8 mouse cellular contexts compared by ENCODE assay signal in the genomic region with DNA sequence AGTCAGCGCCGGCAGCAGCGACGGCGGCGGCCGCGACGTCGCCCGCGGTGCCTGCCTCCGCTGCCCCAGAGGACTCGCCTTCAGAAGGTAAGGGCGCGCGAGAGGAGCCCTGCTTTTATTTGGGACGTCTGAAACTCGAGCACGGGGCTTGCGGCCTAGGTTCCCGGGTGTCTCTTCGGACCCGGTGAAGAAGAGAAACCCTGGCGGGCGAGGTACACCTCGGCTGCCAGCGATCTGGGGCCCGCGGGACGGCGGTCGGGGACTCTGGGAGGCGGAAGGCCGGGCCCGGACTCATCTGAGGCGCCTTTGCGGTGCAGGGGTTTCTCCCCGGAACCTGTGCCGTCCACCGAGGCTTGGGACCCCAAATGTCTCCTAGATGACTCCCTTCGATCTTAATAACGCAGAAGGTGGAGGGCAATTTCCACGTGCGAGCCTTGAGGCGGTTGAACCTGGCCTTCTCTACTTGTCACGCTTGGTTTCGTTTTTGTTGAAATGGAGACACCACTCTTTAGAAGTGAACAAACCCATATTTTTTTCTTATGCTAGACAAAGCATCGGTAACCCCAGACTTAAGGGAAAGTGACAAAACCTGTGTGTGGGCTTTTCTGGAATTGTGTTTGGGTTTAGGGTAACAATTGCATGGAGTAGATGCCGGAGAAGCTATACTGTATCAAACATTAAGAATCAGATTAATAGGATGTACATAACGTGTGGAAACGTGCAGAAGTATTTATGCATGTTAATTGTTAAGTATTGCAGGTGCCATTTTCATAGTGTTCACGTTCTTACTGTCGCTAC. TPM values are rescaled to one million over a fixed set of nuclear protein-coding genes. Genes with fewer than 3 reads are reported as not detected.
A peak's percentile ranks its signal among the peaks of the same experiment; 100 is the strongest.
DNase-seq lines count a peak whose midpoint lies in the region; ATAC-seq and TF ChIP-seq lines count a peak whose summit lies in the region.

No protein-coding gene starts in this region.

- peak overlapping the region; percentile 69 for H3K4me2 ChIP-seq in heart, embryonic 16.5 days (ENCODE audit: low read depth, low read length)
- H3K4me2 ChIP-seq in liver, embryonic 16.5 days (ENCODE audit: low read depth, low read length): peak overlapping the region; percentile 76
- peak overlapping the region; percentile 76 for H3K4me2 ChIP-seq in stomach, embryonic 14.5 days (replicated peaks; ENCODE audit: low read depth, low read length)

- H3K36me3 ChIP-seq in G1E (replicated peaks): peaks cover 34% of the 10 kb centered on the region
- peaks cover 14% of the 10 kb centered on the region for H3K36me3 ChIP-seq in heart, embryonic 16.5 days (ENCODE audit: control insufficient read depth, insufficient read depth)
- peaks cover 8% of the 10 kb centered on the region for H3K36me3 ChIP-seq in liver, embryonic 16.5 days (ENCODE audit: control insufficient read depth, insufficient read depth)
- H3K36me3 ChIP-seq in stomach, embryonic 14.5 days (ENCODE audit: control insufficient read depth, insufficient read depth, low read length): peaks cover 6% of the 10 kb centered on the region

- H3K4me3 ChIP-seq in G1E (ENCODE audit: low read depth, low read length): peak overlapping the region; percentile 92
- peak overlapping the region; percentile 85 for H3K4me3 ChIP-seq in brown adipose tissue, adult 24 weeks (ENCODE audit: insufficient read depth, low read depth, low read length)
- peak overlapping the region; percentile 70 for H3K4me3 ChIP-seq in heart, embryonic 16.5 days (ENCODE audit: low read length)
- H3K4me3 ChIP-seq in liver, embryonic 16.5 days (ENCODE audit: low read depth, low read length): peak overlapping the region; percentile 98
- peak overlapping the region; percentile 88 for H3K4me3 ChIP-seq in stomach, embryonic 14.5 days (ENCODE audit: low read depth, low read length)

- H3K9ac ChIP-seq in heart, embryonic 16.5 days (ENCODE audit: low read length): peak overlapping the region; percentile 91
- H3K9ac ChIP-seq in liver, embryonic 16.5 days (ENCODE audit: low read depth, low read length): peak overlapping the region; percentile 99
- peak overlapping the region; percentile 92 for H3K9ac ChIP-seq in stomach, embryonic 14.5 days (replicated peaks; ENCODE audit: low read depth, low read length)

- no peak for ATAC-seq in G1E (ENCODE audit: extremely low read depth, insufficient number of reproducible peaks, low FRiP score, poor library complexity, severe bottlenecking)
- peak; percentile 28 for ATAC-seq in heart, embryonic 16.5 days (replicated peaks; ENCODE audit: extremely low read depth, insufficient read depth, low FRiP score)
- peak; percentile 30 for ATAC-seq in liver, embryonic 16.5 days (ENCODE audit: low read depth)
- ATAC-seq in stomach, embryonic 14.5 days (ENCODE audit: insufficient number of reproducible peaks, insufficient read depth, low FRiP score, low read depth): peak; percentile 40; the same call in 1 of the 2 replicates

- peaks cover 33% of the 10 kb centered on the region for H3K4me1 ChIP-seq in G1E (ENCODE audit: insufficient read depth, low read depth, low read length)
- H3K4me1 ChIP-seq in brown adipose tissue, adult 24 weeks (ENCODE audit: control insufficient read depth, insufficient read depth, insufficient read length, low read length): peaks cover 10% of the 10 kb centered on the region; the same call in 1 of the 2 replicates
- peaks cover 17% of the 10 kb centered on the region for H3K4me1 ChIP-seq in heart, embryonic 16.5 days (ENCODE audit: control insufficient read depth, insufficient read depth, low read length)
- peaks cover 13% of the 10 kb centered on the region for H3K4me1 ChIP-seq in liver, embryonic 16.5 days (ENCODE audit: control insufficient read depth, low read depth, low read length)
- 0 out of 2 replicates have a peak, but pooled peaks cover 10% of the 10 kb centered on the region for H3K4me1 ChIP-seq in stomach, embryonic 14.5 days (ENCODE audit: control insufficient read depth, insufficient read depth, low read length)

- H3K9me3 ChIP-seq in G1E (replicated peaks): no peaks in the 10 kb centered on the region; the same call in 1 of the 2 replicates
- H3K9me3 ChIP-seq in heart, embryonic 16.5 days (replicated peaks; ENCODE audit: control insufficient read depth, low read length): no peaks in the 10 kb centered on the region
- no peaks in the 10 kb centered on the region for H3K9me3 ChIP-seq in liver, embryonic 16.5 days (replicated peaks; ENCODE audit: control insufficient read depth, low read length)
- no peaks in the 10 kb centered on the region for H3K9me3 ChIP-seq in stomach, embryonic 14.5 days (ENCODE audit: control insufficient read depth, low read depth, low read length)

- H3K27ac ChIP-seq in brown adipose tissue, adult 24 weeks (replicated peaks; ENCODE audit: low read depth, low read length): peak overlapping the region; percentile 48
- H3K27ac ChIP-seq in heart, embryonic 16.5 days (ENCODE audit: low read length): peak overlapping the region; percentile 90
- peak overlapping the region; percentile 97 for H3K27ac ChIP-seq in liver, embryonic 16.5 days (ENCODE audit: low read length)
- peak overlapping the region; percentile 97 for H3K27ac ChIP-seq in stomach, embryonic 14.5 days (ENCODE audit: low read length)

- DNase-seq in layer of hippocampus, adult 18-20 months (ENCODE audit: low spot score in 2 of 2): peak; percentile 22 to 49
- no peak for DNase-seq in layer of hippocampus, postnatal 10 days (ENCODE audit: low spot score in 2 of 2)
- DNase-seq in G1E (ENCODE audit: low spot score): no peak
- DNase-seq in layer of hippocampus, adult 9-11 months: no peak

- under 1% methylated on average over 54 of the region's 54 CpGs for WGBS in heart, embryonic 16.5 days
- under 1% methylated on average over 54 of the region's 54 CpGs for WGBS in liver, embryonic 16.5 days (ENCODE audit: insufficient replicate concordance)
- under 1% methylated on average over 54 of the region's 54 CpGs for WGBS in stomach, embryonic 14.5 days

- no peak for TF ChIP-seq CTCF in G1E (IDR thresholded peaks at IDR 0.05; ENCODE audit: low read depth, low read length)

- H3K27me3 ChIP-seq in G1E (ENCODE audit: insufficient read depth, low read length): no peaks in the 10 kb centered on the region
- H3K27me3 ChIP-seq in heart, embryonic 16.5 days (ENCODE audit: control insufficient read depth, insufficient read depth, low read length): no peaks in the 10 kb centered on the region
- no peaks in the 10 kb centered on the region for H3K27me3 ChIP-seq in liver, embryonic 16.5 days (ENCODE audit: control insufficient read depth, insufficient read depth, low read depth, low read length)
- no peaks in the 10 kb centered on the region for H3K27me3 ChIP-seq in stomach, embryonic 14.5 days (ENCODE audit: control insufficient read depth, insufficient read depth, low read length)

RNA-seq across cellular contexts. Expression of a gene that starts 0.8 kb away (rescaled TPM):
- 10 to 100 TPM; 46.9 to 51.0 TPM for total RNA-seq in layer of hippocampus, adult 18-20 months (2021)
- 10 to 100 TPM; 72.0 to 87.7 TPM for total RNA-seq in layer of hippocampus, postnatal 10 days (2021)
- total RNA-seq in G1E (2014; fragmentation: Nextera tagmentation): 146 and 173 TPM in 2 replicates
- 131 and 156 TPM in 2 replicates for total RNA-seq in G1E (2017)
- 61.1 and 64.5 TPM in 2 replicates for polyA plus RNA-seq in G1E (2012)
- polyA plus RNA-seq in brown adipose tissue, adult 24 weeks (2012; ENCODE audit: insufficient read depth, insufficient read length, missing spikeins): 8.2 and 14.7 TPM in 2 replicates
- 50.2 and 54.1 TPM in 2 replicates for polyA plus RNA-seq in heart, embryonic 16.5 days (2015; fragmentation: Nextera tagmentation; extraction: Ambion mirVana)
- 25.8 and 26.9 TPM in 2 replicates for polyA plus RNA-seq in liver, embryonic 16.5 days (2015; fragmentation: Nextera tagmentation; extraction: Ambion mirVana)
- 103 and 112 TPM in 2 replicates for polyA plus RNA-seq in stomach, embryonic 14.5 days (2014; fragmentation: Nextera tagmentation; extraction: Ambion mirVana)

RNA-seq across cellular contexts. Expression of a gene that starts 36.6 kb away (rescaled TPM):
- total RNA-seq in layer of hippocampus, adult 18-20 months (2021): 1 to 10 TPM in 1 of 2 experiments, under 1 TPM in 1; 0.64 to 1.5 TPM
- total RNA-seq in layer of hippocampus, postnatal 10 days (2021): 1 to 10 TPM in 1 of 2 experiments, under 1 TPM in 1; 0.45 to 1.0 TPM
- total RNA-seq in G1E (2014; fragmentation: Nextera tagmentation) (not detected in 2 replicates), G1E (2017) (0.11 TPM in 1 of 2 replicates, not detected in the other)
- polyA plus RNA-seq in G1E (2012): not detected in 2 replicates
- 0.87 and 1.3 TPM in 2 replicates for polyA plus RNA-seq in brown adipose tissue, adult 24 weeks (2012; ENCODE audit: insufficient read depth, insufficient read length, missing spikeins)
- polyA plus RNA-seq in heart, embryonic 16.5 days (2015; fragmentation: Nextera tagmentation; extraction: Ambion mirVana): 1.6 and 1.9 TPM in 2 replicates
- polyA plus RNA-seq in liver, embryonic 16.5 days (2015; fragmentation: Nextera tagmentation; extraction: Ambion mirVana): 0.05 and 0.07 TPM in 2 replicates
- polyA plus RNA-seq in stomach, embryonic 14.5 days (2014; fragmentation: Nextera tagmentation; extraction: Ambion mirVana): 0.57 and 0.68 TPM in 2 replicates

Comparison
In these comparisons a context has a peak if more than half of its experiments do, and no peak if none do; other contexts are left out.
1. DNase-seq: peak in layer of hippocampus, adult 18-20 months (2 of 2); none in layer of hippocampus, postnatal 10 days (0 of 2), G1E (single experiment) and layer of hippocampus, adult 9-11 months (single experiment).
2. Peak in every context shown above with its lines, with median percentiles within 50 percentile points of each other: H3K4me3 ChIP-seq, H3K27ac ChIP-seq, H3K4me2 ChIP-seq and H3K9ac ChIP-seq.